Mouse (Mus musculus) limb, embryonic 14.5 days (tissue): Measurements from ENCODE around the gene Cdh26. TPM values are rescaled to one million over a fixed set of nuclear protein-coding genes. Genes with fewer than 3 reads are reported as not detected.

ENCODE experiments used
- ATAC-seq: fragments of 200-750 bp; cut with Nextera tagmentation; 2 replicates; pipeline ENCODE4 v1.8.0; 2017; ENCODE audit warnings: low read depth, moderate number of reproducible peaks, moderate TSS enrichment; ENCODE audit not compliant: low FRiP score
- DNase-seq: peaks from one replicate; pipeline ENCODE4 v3.0.0-alpha.2; 2015; ENCODE audit warnings: low spot score
- H3K27ac ChIP-seq: fragments of 300-500 bp; sonication (generic); replicated peaks from 2 replicates; pipeline ENCODE4 v1.5.1; 2014; ENCODE audit warnings: low read depth, mild to moderate bottlenecking, low read length, moderate library complexity, mixed read lengths
- H3K27me3 ChIP-seq: fragments of 300-500 bp; sonication (generic); 2 replicates; pipeline ENCODE4 v1.6.1; 2014; ENCODE audit warnings: low read length, mixed read lengths; ENCODE audit not compliant: control insufficient read depth, insufficient read depth
- H3K36me3 ChIP-seq: fragments of 300-500 bp; sonication (generic); 2 replicates; pipeline ENCODE4 v1.6.1; 2014; ENCODE audit warnings: mild to moderate bottlenecking, low read length, moderate library complexity, mixed read lengths; ENCODE audit not compliant: control insufficient read depth, insufficient read depth
- H3K4me1 ChIP-seq: fragments of 300-500 bp; sonication (generic); 2 replicates; pipeline ENCODE4 v1.6.1; 2014; ENCODE audit warnings: antibody characterized with exemption, low read length, mixed read lengths; ENCODE audit not compliant: control insufficient read depth, insufficient read depth
- H3K4me2 ChIP-seq: fragments of 300-500 bp; sonication (generic); replicated peaks from 2 replicates; pipeline ENCODE4 v1.6.1; 2014; ENCODE audit warnings: low read depth, mild to moderate bottlenecking, low read length, moderate library complexity; ENCODE audit not compliant: severe bottlenecking
- H3K4me3 ChIP-seq: fragments of 300-500 bp; sonication (generic); replicated peaks from 2 replicates; pipeline ENCODE4 v1.5.1; 2014; ENCODE audit warnings: low read length
- H3K9ac ChIP-seq: fragments of 300-500 bp; sonication (generic); 2 replicates; pipeline ENCODE4 v1.6.1; 2014; ENCODE audit warnings: mild to moderate bottlenecking, low read depth, low read length, moderate library complexity; ENCODE audit not compliant: severe bottlenecking
- H3K9me3 ChIP-seq: fragments of 300-500 bp; sonication (generic); 2 replicates; pipeline ENCODE4 v1.6.1; 2016; ENCODE audit warnings: low read length; ENCODE audit not compliant: control insufficient read depth
- POLR2A ChIP-seq: fragments of 200-500 bp; IDR thresholded peaks from 2 replicates; pipeline ENCODE4 v1.8.0; 2012; ENCODE audit warnings: inconsistent platforms, mild to moderate bottlenecking, moderate library complexity, borderline replicate concordance; ENCODE audit not compliant: insufficient read depth, insufficient read length; ENCODE audit errors: extremely low read depth
- WGBS: fragments of 180-500 bp; shearing (Covaris S2); extraction: QIAGEN DNeasy Blood & Tissue Kit; methylation state at CpG from one replicate; pipeline ENCODE4 v1.1.7; 2014; 5-methylcytosine and 5-hydroxymethylcytosine counted together
- polyA plus RNA-seq, 2 experiments: library from polyadenylated mRNA; depleted of rRNA in 1 of 2; stranded (reverse) in 1 of 2; unstranded in 1 of 2; fragments of >200 nt; fragmentation: Nextera tagmentation in 1 of 2; extraction: Ambion mirVana in 1 of 2; gene quantifications; 2 replicates each; pipeline versions ENCODE4 v1.2.1 to v1.2.3; 2012 to 2014

The Cdh26 gene
- polyA plus RNA-seq, 2 experiments, result 0.21 to 0.33 TPM

DNA sequence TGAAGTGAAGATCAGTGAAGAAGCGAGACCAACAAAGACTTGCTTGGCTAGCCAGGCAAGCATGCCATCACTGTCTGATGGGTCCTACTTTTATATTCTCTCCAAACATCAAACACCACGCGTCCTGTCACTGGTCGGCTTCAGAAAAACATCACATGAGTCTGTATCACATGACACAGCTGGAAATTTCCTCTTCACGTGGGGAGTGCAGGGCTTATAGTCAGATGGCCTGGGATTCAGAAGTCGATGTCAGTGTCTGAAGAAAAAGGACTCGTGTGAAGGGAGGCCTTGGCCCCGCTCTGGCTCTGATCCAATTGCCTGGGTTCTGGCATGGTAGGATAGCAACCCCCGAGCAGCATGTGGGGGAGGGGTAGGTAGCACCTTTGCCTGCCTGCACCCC lies 86.6 kb downstream of the Cdh26 start:
- H3K9me3 ChIP-seq, result no peaks in the 10 kb centered on the region
- H3K27me3 ChIP-seq, result peaks cover 9% of the 10 kb centered on the region
- DNase-seq (no peak), ATAC-seq (no peak)
- peaks cover 18% of the 10 kb centered on the region for H3K4me1 ChIP-seq
- WGBS, result 48% methylated on average over 9 of the region's 9 CpGs
- H3K4me3 ChIP-seq, result no peak overlapping the region
- TF ChIP-seq POLR2A, result no peak
- H3K4me2 ChIP-seq, result no peak overlapping the region
- H3K9ac ChIP-seq, result no peak overlapping the region
- no peak overlapping the region for H3K27ac ChIP-seq
- no peaks in the 10 kb centered on the region for H3K36me3 ChIP-seq

DNA sequence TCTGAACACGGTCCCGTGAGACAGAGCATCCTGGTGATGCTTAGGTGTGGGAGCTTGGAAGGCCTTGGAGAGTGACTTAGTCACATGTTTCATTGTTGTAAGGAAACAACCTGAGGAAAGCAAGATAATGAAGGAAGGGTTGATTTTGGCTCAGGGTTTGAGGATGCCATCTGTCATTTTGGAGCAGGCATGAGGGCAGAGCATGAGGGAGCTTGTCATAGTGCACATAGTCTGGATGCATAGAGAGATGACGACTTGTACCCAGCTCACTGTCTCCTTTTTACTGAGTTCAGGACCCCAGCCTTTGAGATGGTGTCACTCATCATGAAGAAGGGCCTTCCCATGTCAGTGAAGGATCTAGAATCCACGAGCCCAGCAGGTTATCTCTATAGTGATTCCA lies 89.0 kb downstream of the Cdh26 start:
- no peaks in the 10 kb centered on the region for H3K9me3 ChIP-seq
- WGBS, result 98% methylated on average over 4 of the region's 4 CpGs
- peaks cover 8% of the 10 kb centered on the region for H3K4me1 ChIP-seq
- H3K4me3 ChIP-seq, result no peak overlapping the region
- H3K4me2 ChIP-seq, result no peak overlapping the region
- no peaks in the 10 kb centered on the region for H3K36me3 ChIP-seq
- ATAC-seq (no peak), DNase-seq (no peak)
- no peak overlapping the region for H3K9ac ChIP-seq
- H3K27me3 ChIP-seq, result peaks cover 9% of the 10 kb centered on the region
- H3K27ac ChIP-seq, result no peak overlapping the region
- no peak for TF ChIP-seq POLR2A

- no peak overlapping the region for H3K27ac ChIP-seq
- H3K9ac ChIP-seq, result no peak overlapping the region
- DNase-seq (no peak), ATAC-seq (no peak)
- no peaks in the 10 kb centered on the region for H3K36me3 ChIP-seq
- TF ChIP-seq POLR2A, result no peak
- H3K4me1 ChIP-seq, result 0 out of 2 replicates have a peak, but pooled peaks cover 4% of the 10 kb centered on the region
- H3K9me3 ChIP-seq, result no peaks in the 10 kb centered on the region
- peaks cover 7% of the 10 kb centered on the region for H3K27me3 ChIP-seq
- H3K4me3 ChIP-seq, result no peak overlapping the region
- no peak overlapping the region for H3K4me2 ChIP-seq
- 43% methylated on average over 2 of the region's 2 CpGs for WGBS
Measured at GRCm38 (mm10) chr2:178520216-178520615, 89.9 kb downstream of the Cdh26 start.

GRCm38 (mm10) chr2:178522331-178522730 lies 92.0 kb downstream of the Cdh26 start:
- Histone ChIP-seq H3K4me3 (no peak overlapping the region), H3K4me1 (no peaks in the 10 kb centered on the region), H3K36me3 (no peaks in the 10 kb centered on the region), H3K9me3 (no peaks in the 10 kb centered on the region), H3K9ac (no peak overlapping the region), H3K27ac (no peak overlapping the region), H3K27me3 (no peaks in the 10 kb centered on the region), H3K4me2 (no peak overlapping the region)
- no peak for DNase-seq
- 33% methylated on average over 4 of the region's 4 CpGs for WGBS
- ATAC-seq, result no peak
- TF ChIP-seq POLR2A, result no peak

DNA sequence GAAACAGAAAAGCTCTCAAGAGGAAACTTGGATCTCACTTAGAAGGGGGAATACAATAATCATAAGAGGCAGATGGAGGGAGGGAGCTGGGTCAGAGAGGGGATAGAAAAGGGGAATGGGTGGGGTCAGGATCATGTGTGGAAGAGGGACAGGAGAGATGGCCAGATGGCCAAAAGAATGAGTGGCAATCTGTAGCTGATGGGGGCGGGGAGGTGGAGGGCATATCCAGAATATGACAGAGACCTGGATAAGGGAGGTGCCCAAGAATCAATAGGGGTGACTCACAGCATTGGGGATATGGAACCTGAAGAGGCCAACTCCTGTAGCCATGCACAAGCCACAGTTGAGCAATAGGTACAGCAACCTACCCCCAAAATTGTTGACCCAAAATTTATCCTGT lies 92.5 kb downstream of the Cdh26 start:
- Histone ChIP-seq H3K4me1 (no peaks in the 10 kb centered on the region), H3K27ac (no peak overlapping the region), H3K9ac (no peak overlapping the region), H3K4me2 (no peak overlapping the region), H3K9me3 (no peaks in the 10 kb centered on the region), H3K4me3 (no peak overlapping the region), H3K36me3 (no peaks in the 10 kb centered on the region), H3K27me3 (no peaks in the 10 kb centered on the region)
- ATAC-seq, result no peak
- 71% methylated on average over 1 of the region's 1 CpGs for WGBS
- TF ChIP-seq POLR2A, result no peak
- no peak for DNase-seq

DNA sequence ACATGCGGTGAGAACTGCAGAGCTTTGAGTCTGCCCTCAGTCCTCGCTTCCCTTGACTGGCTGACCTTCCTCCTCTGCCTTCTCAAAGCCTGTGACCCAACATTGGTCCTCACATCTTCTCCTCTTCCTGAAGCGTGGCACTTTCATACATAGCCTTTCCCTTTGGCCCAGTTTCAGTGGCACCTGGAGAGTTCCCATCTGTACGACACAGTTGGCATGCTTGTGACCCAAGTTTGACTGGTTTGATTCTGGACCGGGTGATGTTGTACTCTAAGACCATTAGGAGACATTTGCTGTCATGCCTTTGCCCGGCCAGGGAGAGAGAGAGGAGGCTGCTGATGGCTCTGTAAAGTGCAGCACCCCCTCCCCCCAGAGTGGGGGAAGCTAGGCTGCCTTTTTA lies 96.4 kb downstream of the Cdh26 start:
- H3K36me3 ChIP-seq, result no peaks in the 10 kb centered on the region
- no peaks in the 10 kb centered on the region for H3K4me1 ChIP-seq
- ATAC-seq, result no peak
- TF ChIP-seq POLR2A, result no peak
- H3K4me2 ChIP-seq, result no peak overlapping the region
- H3K9me3 ChIP-seq, result no peaks in the 10 kb centered on the region
- DNase-seq, result no peak
- no peaks in the 10 kb centered on the region for H3K27me3 ChIP-seq
- no peak overlapping the region for H3K9ac ChIP-seq
- no peak overlapping the region for H3K4me3 ChIP-seq
- 78% methylated on average over 6 of the region's 6 CpGs for WGBS
- no peak overlapping the region for H3K27ac ChIP-seq
